Mouse (Mus musculus) hindbrain, embryonic 13.5 days (tissue): Measurements from ENCODE around the gene Gm20708. TPM values are rescaled to one million over a fixed set of nuclear protein-coding genes. Genes with fewer than 3 reads are reported as not detected.

ENCODE experiments used
- ATAC-seq: fragments of 200-750 bp; cut with Nextera tagmentation; 2 replicates; pipeline ENCODE4 v1.8.0; 2017; ENCODE audit warnings: moderate TSS enrichment; ENCODE audit not compliant: low FRiP score
- H3K27ac ChIP-seq: fragments of 300-500 bp; sonication (generic); 2 replicates; pipeline ENCODE4 v1.5.1; 2015; ENCODE audit warnings: inconsistent platforms, mild to moderate bottlenecking, moderate library complexity
- H3K27me3 ChIP-seq: fragments of 300-500 bp; sonication (generic); 2 replicates; pipeline ENCODE4 v1.6.1; 2015; ENCODE audit warnings: mild to moderate bottlenecking, inconsistent platforms
- H3K36me3 ChIP-seq: fragments of 300-500 bp; sonication (generic); 2 replicates; pipeline ENCODE4 v1.6.1; 2015; ENCODE audit warnings: mild to moderate bottlenecking, inconsistent platforms
- H3K4me1 ChIP-seq: fragments of 300-500 bp; sonication (generic); replicated peaks from 2 replicates; pipeline ENCODE4 v1.6.1; 2015; ENCODE audit warnings: inconsistent platforms
- H3K4me2 ChIP-seq: fragments of 300-500 bp; sonication (generic); 2 replicates; pipeline ENCODE4 v1.6.1; 2015; ENCODE audit warnings: inconsistent platforms, mild to moderate bottlenecking, moderate library complexity
- H3K4me3 ChIP-seq: fragments of 300-500 bp; sonication (generic); 2 replicates; pipeline ENCODE4 v1.5.1; 2015; ENCODE audit warnings: mild to moderate bottlenecking, inconsistent platforms
- H3K9ac ChIP-seq: fragments of 300-500 bp; sonication (generic); 2 replicates; pipeline ENCODE4 v1.6.1; 2015; ENCODE audit warnings: mild to moderate bottlenecking, inconsistent platforms
- H3K9me3 ChIP-seq: fragments of 300-500 bp; sonication (generic); 2 replicates; pipeline ENCODE4 v1.6.1; 2016; ENCODE audit warnings: inconsistent platforms
- WGBS: fragments of 180-500 bp; shearing (Covaris S2); methylation state at CpG from one replicate; pipeline ENCODE4 v1.1.7; 2015; 5-methylcytosine and 5-hydroxymethylcytosine counted together
- polyA plus RNA-seq: library from polyadenylated mRNA; unstranded; fragments of >200 nt; fragmentation: Nextera tagmentation; extraction: Ambion mirVana; gene quantifications from 2 replicates; pipeline ENCODE4 v1.2.1, GENCODE M21; 2015

Gm20708 gene
- polyA plus RNA-seq, 1 experiment from 2014 or later, result 0.74 TPM

DNA sequence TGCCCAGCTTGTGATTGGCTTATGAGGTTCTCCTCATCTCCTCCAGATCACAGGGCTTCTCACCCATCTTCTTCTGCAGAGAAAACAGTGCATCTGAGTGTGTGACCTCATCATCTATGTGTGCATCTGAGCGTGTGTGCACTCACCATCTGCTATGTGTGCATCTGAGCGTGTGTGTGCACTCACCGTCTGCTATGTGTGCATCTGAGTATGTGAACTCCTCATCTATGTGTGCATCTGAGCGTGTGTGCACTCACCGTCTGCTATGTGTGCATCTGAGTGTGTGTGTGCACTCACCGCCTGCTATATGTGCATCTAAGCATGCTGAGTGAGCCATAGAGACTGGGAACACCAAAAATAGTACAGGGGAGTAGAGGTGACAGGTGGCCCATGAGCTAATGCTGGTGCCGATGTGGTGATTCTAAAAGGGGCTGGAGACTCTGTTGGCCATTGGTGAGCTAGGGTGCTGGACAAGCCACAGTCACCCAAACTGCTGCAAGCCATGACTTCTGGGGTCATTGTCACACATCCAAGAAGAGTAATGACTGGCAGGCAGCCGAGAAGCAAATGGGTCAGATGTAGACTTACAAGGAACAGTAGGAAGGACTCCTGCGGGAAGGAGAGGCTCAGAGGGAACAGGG, 71.0 kb downstream of the Gm20708 start:
- Histone ChIP-seq H3K27me3 (peaks cover 35% of the 10 kb centered on the region), H3K9me3 (no peaks in the 10 kb centered on the region), H3K27ac (no peak overlapping the region), H3K36me3 (no peaks in the 10 kb centered on the region), H3K4me1 (peaks cover 35% of the 10 kb centered on the region), H3K4me3 (no peak overlapping the region), H3K4me2 (no peak overlapping the region), H3K9ac (no peak overlapping the region)
- WGBS, result 89% methylated on average over 9 of the region's 9 CpGs
- ATAC-seq, result no peak

DNA sequence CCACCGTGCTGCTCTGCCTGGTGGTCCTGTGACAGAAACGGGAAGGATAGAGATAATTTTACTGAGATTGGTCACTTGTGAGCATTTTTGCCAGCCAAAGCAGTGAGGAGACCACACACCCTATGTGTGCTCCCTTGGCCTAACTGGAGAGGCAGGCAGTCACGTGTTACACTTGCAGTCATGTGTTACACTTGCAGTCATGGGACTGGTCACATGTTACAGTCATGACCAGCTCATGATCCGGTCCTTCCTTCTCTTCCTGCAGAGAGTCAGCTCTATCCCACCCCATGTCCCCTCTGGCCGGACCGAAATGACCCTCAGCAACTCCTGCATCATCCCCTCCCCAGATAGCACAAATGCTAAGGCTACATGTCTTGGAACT, 71.5 kb downstream of the Gm20708 start:
- H3K4me2 ChIP-seq, result no peak overlapping the region
- no peak overlapping the region for H3K27ac ChIP-seq
- no peak overlapping the region for H3K4me3 ChIP-seq
- H3K9ac ChIP-seq, result no peak overlapping the region
- peaks cover 32% of the 10 kb centered on the region for H3K4me1 ChIP-seq
- H3K36me3 ChIP-seq, result no peaks in the 10 kb centered on the region
- H3K27me3 ChIP-seq, result peaks cover 35% of the 10 kb centered on the region
- ATAC-seq, result no peak
- no peaks in the 10 kb centered on the region for H3K9me3 ChIP-seq
- 80% methylated on average over 6 of the region's 6 CpGs for WGBS

DNA sequence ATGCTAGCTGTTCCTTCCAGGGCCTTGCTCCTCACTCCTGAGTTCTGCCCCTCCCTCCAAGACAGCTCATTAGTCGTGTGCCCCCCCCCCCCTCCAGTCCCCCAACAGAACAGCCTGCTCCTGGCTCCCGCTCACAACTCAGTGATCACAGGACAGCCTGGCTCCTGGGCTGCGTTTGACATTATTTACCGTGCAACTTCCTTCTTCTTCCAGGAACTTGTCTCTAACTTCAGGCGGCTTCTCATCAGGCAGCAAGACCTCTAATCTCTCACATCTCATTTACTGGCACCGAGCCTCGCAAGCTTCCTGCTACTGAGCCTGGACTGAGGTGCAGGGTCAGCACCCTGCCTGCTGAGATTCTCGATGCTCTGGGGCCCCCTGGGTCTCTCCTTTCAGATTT, 72.3 kb downstream of the Gm20708 start:
- no peaks in the 10 kb centered on the region for H3K9me3 ChIP-seq
- H3K4me1 ChIP-seq, result peaks cover 31% of the 10 kb centered on the region
- peaks cover 43% of the 10 kb centered on the region for H3K27me3 ChIP-seq
- no peak overlapping the region for H3K4me3 ChIP-seq
- no peaks in the 10 kb centered on the region for H3K36me3 ChIP-seq
- WGBS, result 21% methylated on average over 8 of the region's 8 CpGs
- H3K4me2 ChIP-seq, result no peak overlapping the region
- H3K9ac ChIP-seq, result no peak overlapping the region
- ATAC-seq, result no peak
- H3K27ac ChIP-seq, result no peak overlapping the region

DNA sequence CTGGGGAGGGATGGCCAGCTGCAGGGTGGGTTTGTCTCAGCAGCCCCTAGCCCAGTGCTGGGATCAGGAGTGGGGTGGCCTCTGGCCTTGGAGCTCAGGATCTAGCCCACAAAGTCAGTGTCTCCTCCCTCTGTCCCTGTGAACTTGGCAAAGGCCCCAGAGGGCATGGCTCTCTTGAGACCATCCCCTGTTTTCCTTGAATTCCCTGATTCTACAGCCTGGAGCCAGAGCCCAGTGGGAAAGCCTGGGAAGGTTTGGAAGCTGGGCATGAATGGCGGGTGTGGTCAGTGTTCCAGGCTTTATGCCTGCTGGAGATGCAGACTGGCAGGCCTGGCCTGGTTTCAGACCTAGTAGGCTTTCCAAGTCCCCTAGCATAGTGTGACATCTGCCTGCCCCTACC, 72.7 kb downstream of the Gm20708 start:
- WGBS, result 81% methylated on average over 1 of the region's 1 CpGs
- H3K27ac ChIP-seq, result no peak overlapping the region
- peaks cover 46% of the 10 kb centered on the region for H3K27me3 ChIP-seq
- H3K4me2 ChIP-seq, result no peak overlapping the region
- no peak overlapping the region for H3K4me3 ChIP-seq
- no peaks in the 10 kb centered on the region for H3K36me3 ChIP-seq
- peaks cover 31% of the 10 kb centered on the region for H3K4me1 ChIP-seq
- H3K9me3 ChIP-seq, result no peaks in the 10 kb centered on the region
- no peak overlapping the region for H3K9ac ChIP-seq
- ATAC-seq, result no peak

DNA sequence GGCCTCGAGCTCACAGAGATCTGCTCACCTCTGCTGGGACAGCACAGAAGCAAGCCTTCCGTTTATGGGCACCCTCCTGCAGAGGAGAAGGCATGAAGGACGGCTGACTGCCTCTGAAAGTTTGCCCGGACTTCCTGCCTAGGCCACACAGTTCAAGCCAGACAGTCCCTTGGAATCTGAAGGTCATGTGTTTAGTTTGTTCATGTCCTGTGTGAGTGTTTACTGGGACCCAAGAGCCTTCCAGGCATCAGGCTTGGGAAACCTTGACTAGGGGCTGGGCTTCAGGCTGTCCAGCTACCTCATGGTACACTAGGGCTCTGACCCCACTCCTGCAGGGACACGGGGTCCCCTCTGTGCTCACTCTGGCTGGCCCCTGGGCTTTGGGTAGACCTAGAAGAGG, 76.5 kb downstream of the Gm20708 start:
- Histone ChIP-seq H3K9me3 (no peaks in the 10 kb centered on the region), H3K4me2 (no peak overlapping the region), H3K27ac (no peak overlapping the region), H3K9ac (no peak overlapping the region), H3K27me3 (peaks cover 61% of the 10 kb centered on the region), H3K36me3 (no peaks in the 10 kb centered on the region), H3K4me1 (peaks cover 43% of the 10 kb centered on the region), H3K4me3 (no peak overlapping the region)
- no peak for ATAC-seq
- WGBS, result 73% methylated on average over 5 of the region's 5 CpGs

DNA sequence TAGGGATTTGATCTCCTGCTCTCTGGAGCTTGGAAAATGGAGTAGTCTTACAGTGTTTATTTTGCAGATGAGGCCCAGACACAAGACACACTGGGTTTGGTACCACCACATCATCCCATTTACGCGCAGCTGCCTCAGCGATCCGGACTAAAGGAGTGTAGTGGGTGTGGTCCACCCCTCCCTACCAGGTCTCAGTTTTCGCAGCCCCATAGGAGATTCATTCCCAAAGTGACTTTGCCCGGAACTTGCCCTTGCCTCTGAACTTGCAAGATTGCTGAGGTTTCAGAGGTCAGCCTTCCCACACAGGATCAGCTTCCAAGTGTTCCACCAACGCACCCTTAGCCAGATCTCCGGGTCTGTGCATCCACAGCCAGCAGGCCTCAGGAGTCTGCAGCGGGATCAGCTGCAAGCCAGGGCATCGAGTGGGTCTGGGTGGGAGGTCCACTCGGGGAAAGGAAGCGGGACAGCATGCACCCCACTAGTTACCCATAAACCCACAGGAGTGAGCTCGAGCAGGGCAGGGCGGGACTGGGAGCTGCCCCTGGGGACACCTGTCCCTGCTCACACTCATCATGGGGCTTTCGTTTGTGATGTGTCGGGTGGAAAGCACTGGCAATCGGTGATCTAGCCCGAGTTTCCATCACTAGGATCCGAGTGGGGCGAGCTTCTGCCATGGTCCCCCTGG, 78.8 kb downstream of the Gm20708 start:
- ATAC-seq, result no peak
- Histone ChIP-seq H3K9ac (peak overlapping the region; percentile 61; the same call in 1 of the 2 replicates), H3K4me3 (peak overlapping the region; percentile 15)

DNA sequence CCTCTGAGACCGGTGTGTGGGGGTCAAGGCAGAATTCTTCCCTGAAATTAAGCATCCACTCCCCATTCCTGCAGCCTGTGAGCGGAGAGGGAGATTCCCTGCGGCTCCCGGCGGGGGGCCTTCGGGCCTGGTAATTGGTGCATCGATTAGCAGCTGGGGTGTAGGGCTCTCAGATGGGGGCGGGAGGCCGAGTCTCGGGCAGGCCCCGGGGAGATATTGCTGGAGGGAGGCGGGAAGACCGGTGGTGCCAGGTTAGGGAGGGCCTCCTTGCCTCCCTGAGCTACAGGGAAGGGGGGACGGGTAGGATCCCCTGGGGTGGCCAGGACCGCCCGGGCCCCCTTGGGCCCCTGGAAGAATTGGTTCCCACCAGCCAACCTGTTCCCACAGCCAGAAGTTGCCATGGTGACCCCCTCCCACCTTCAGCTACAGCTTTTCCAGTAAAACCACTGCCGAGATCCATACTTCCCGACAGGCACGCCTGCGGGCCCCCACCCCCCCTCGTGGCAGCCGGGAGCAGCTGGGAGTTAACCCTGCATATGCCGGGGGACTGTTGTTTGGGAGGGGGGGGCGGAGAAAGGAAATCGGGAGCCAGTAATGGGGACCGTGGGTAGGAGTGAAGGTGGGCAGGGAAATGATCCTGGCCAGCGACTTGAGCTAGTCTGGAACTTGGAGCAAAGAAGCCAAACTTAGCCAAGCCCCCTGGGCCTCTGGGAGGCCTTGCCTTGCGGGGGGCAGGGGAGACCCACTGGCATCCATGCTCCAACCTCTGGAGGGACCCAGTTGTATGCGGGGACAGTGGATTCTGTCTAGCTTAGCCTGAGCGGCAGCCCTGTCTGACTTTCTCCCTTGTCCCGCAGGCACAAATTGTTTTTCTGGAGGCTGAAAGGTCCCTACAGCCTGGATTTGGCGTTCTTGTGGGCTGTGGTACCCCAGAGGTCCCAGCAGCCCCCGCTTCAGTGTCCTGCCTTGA, 79.7 kb downstream of the Gm20708 start:
- Histone ChIP-seq H3K36me3 (no peaks in the 10 kb centered on the region), H3K9me3 (no peaks in the 10 kb centered on the region), H3K4me3 (peak overlapping the region; percentile 15), H3K9ac (peak overlapping the region; percentile 61), H3K4me1 (peaks cover 37% of the 10 kb centered on the region), H3K27me3 (peaks cover 63% of the 10 kb centered on the region), H3K27ac (peak overlapping the region; percentile 83), H3K4me2 (peak overlapping the region; percentile 51)
- ATAC-seq, result peak; percentile 34
- 4% methylated on average over 33 of the region's 33 CpGs for WGBS

More for the DNA sequence above, 78.8 kb downstream of the Gm20708 start:
- Histone ChIP-seq H3K9me3 (no peaks in the 10 kb centered on the region), H3K27ac (no peak overlapping the region), H3K36me3 (no peaks in the 10 kb centered on the region), H3K4me1 (peaks cover 37% of the 10 kb centered on the region), H3K27me3 (peaks cover 63% of the 10 kb centered on the region), H3K4me2 (peak overlapping the region; percentile 51)
- 10% methylated on average over 20 of the region's 20 CpGs for WGBS

Other genes with a start within 250 kb of the Gm20708 start
- gene Tnrc6c, start 155.4 kb upstream of the Gm20708 start, polyA plus RNA-seq, result 24.9 and 27.3 TPM in 2 replicates
- 0.75 and 1.5 TPM in 2 replicates for gene Tmc8, start 27.6 kb upstream of the Gm20708 start, polyA plus RNA-seq
- 5.3 TPM in 2 replicates for gene Tmc6, start 27.5 kb upstream of the Gm20708 start, polyA plus RNA-seq
- not detected in 2 replicates for gene 6030468B19Rik, start 12.0 kb upstream of the Gm20708 start, polyA plus RNA-seq
- 14.6 and 16.5 TPM in 2 replicates for gene Syngr2, start within 50 bp of the Gm20708 start, polyA plus RNA-seq
- gene Afmid, start 16.3 kb downstream of the Gm20708 start, polyA plus RNA-seq, result 4.2 and 4.9 TPM in 2 replicates
- 25.3 and 26.0 TPM in 2 replicates for gene Tk1, start 16.4 kb downstream of the Gm20708 start, polyA plus RNA-seq
- 56.0 and 57.4 TPM in 2 replicates for gene Birc5, start 39.6 kb downstream of the Gm20708 start, polyA plus RNA-seq
- gene Tmem235, start 51.1 kb downstream of the Gm20708 start, polyA plus RNA-seq, result not detected in 2 replicates
- gene Tha1, start 63.8 kb downstream of the Gm20708 start, polyA plus RNA-seq, result 3.2 and 3.3 TPM in 2 replicates
- gene Socs3, start 160.4 kb downstream of the Gm20708 start, polyA plus RNA-seq, result 8.3 and 8.8 TPM in 2 replicates
- gene Pgs1, start 176.6 kb downstream of the Gm20708 start, polyA plus RNA-seq, result 47.4 and 47.6 TPM in 2 replicates